Mouse (Mus musculus): ENCODE measurements around the gene Fam131a. TPM values are rescaled to one million over a fixed set of nuclear protein-coding genes. Genes with fewer than 3 reads are reported as not detected.
"Not testable (repeated sequence)": the region's sequence is repeated elsewhere in the genome, so short reads cannot be mapped to it uniquely, and the experiment has no call there.

The Fam131a gene
- 100 to 1,000 TPM; 319 to 375 TPM for total RNA-seq (2021)

DNA sequence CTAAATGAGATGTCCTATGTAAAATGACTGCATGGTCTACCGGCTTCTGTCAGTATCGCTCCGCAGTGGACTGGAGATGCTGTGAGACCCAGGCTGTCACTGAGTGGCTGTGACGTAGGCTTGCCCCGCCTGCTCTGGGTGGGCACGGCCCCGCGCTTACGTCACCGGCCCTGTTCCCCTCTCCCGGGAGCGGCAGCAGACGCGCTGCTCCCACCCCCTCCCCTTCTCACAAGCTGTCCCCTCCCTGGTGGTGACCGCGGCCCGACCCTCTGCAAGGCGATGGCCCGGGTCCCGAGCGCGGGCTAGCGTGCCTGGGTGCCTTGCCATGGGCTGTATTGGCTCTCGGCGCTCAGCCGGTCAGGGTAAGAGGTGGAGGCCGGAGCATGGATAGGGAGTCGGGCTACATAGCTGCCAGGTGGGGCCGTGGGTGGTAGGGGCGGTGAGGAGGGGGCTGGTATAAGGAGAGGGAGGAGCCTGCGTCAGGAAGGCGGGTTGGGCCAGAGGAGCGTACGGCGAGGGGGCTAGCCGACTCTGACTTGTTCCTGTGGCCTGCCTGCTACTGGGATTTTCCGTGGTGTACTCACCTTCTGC is at the start of gene Fam131a:
Fam131a (plus strand) TSS at position 131 of the 591 bp plus-strand sequence.
- intact Hi-C loops (cut with DNase I): loop anchor here (2.0 kb wide), 1 partner anchor 14 kb away; no protein-coding TSS in a partner anchor
- peak; percentile 95 to 98 for DNase-seq (ENCODE audit: low spot score in 2 of 2)

- intact Hi-C loops (cut with DNase I): loop anchor here (5.0 kb wide), 2 partner anchors 77 to 127 kb away; partner anchors contain the start of gene Dvl3
- no peak for DNase-seq (ENCODE audit: low spot score in 2 of 2)
Measured at GRCm38 (mm10) chr16:20643911-20644310, 49.1 kb upstream of the Fam131a start.

DNA sequence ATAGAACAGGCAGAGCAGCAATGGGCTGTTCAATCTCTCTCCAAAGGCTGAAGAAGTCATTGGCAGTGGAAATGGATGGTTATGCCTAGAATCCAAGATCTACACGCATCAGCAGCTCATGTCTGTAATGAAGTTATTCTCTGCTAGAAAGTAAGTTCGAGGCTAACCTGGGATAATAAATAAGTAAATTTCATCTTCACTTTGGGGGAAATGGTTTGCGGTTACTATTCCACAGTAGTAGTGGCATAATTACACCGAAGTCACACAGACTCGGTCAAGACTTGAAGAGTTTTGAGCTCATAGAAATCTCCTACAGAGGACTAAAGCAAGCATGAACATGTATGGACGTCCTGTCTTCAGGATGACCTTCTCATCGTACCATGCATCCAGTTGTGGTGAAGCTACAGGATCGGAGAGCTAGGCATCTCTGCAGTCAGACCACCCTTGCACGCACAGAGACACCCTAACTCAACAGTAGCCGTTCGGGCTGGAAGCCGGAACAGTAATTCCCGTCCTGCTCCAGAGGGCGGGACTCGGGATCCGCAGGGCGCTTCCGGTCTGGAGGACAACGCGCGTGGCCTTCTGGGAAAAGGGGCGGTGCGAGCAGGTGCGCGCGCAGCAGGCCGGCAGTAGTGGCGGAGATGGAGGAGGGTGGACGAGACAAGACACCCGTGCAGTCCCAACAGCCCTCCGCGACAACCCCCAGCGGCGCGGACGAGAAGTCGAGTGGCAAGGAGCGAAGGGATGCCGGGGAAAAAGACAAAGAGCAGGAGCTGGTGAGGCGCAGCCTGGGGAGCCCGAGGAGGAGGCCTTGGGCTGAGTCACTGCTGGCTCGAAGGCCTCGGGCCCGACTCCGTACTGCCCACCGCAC is 41.7 kb upstream of the Fam131a start, which contains the start of gene Psmd2:
Psmd2 (plus strand) TSS at position 577 of the 871 bp plus-strand sequence.
- peak; percentile 96 to 97 for DNase-seq (ENCODE audit: low spot score in 2 of 2)
- intact Hi-C loops (cut with DNase I): loop anchor here (1.0 to 5.0 kb wide), 3 partner anchors 41 to 153 kb away; partner anchors contain the start of genes Alg3, Ap2m1, Eef1akmt4 and Eif2b5

DNA sequence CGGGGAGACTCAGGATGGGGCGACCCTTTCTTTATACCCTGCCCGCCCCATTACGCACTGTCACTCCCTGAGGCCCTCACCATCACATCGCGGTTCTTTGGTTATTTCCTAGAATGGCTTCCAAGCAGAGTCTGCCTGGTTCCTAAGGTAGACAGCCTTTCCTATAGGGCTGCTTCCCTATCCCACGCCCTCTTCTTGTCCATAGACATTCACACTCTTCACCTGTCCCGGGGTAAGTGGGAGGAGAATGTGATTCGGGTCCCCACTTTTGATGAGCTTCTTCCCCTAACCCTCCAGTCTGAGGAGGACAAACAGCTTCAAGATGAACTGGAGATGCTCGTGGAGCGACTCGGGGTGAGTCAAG is 41.1 kb upstream of the Fam131a start:
- no peak for DNase-seq (ENCODE audit: low spot score in 2 of 2)
- intact Hi-C loops (cut with DNase I): loop anchor here (1.0 to 5.0 kb wide), 3 partner anchors 41 to 154 kb away; partner anchors contain the start of genes Alg3, Ap2m1, Eef1akmt4 and Eif2b5

DNA sequence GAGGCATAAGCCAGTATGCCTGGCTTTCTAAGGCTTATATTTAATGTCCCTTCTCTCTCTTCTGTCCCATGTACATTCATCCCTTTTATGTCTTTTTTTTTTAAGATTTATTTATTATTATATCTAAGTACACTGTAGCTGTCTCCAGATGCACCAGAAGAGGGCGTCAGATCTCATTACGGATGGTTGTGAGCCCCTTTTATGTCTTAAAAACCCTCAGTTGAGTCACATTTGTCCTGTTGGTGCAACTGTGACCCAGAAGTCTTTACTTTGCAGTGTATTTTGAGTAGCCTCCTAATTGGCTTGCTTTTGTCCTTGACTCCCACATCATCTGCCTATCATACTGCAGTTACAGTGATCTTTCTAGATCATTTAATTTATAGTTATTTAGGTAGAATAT is 39.7 kb upstream of the Fam131a start:
- intact Hi-C loops (cut with DNase I): loop anchor here (5.0 kb wide), 1 partner anchor 116 kb away; the partner anchor contains the start of gene Ap2m1
- no peak for DNase-seq (ENCODE audit: low spot score in 2 of 2)

- intact Hi-C loops (cut with DNase I): no loop called here
- DNase-seq (ENCODE audit: low spot score in 2 of 2): no peak
Measured at GRCm38 (mm10) chr16:20657661-20658060, 35.4 kb upstream of the Fam131a start.

- DNase-seq (ENCODE audit: low spot score in 2 of 2); intact Hi-C loops (cut with DNase I): not testable (repeated sequence)
Measured at GRCm38 (mm10) chr16:20668013-20668412, 25.0 kb upstream of the Fam131a start, which contains the start of gene Eif4g1. Gene Eif4g1 (plus strand): TSS chr16:20668313.

- intact Hi-C loops (cut with DNase I): no loop called here
Measured at GRCm38 (mm10) chr16:20670291-20670690, 22.8 kb upstream of the Fam131a start.

GRCm38 (mm10) chr16:20671886-20672285 is 21.2 kb upstream of the Fam131a start:
- no peak for DNase-seq (ENCODE audit: low spot score in 2 of 2)
- intact Hi-C loops (cut with DNase I): loop anchor here (2.0 kb wide), 1 partner anchor 23 kb away; no protein-coding TSS in a partner anchor

More at GRCm38 (mm10) chr16:20670291-20670690, 22.8 kb upstream of the Fam131a start:
- DNase-seq (ENCODE audit: low spot score in 2 of 2): no peak

DNA sequence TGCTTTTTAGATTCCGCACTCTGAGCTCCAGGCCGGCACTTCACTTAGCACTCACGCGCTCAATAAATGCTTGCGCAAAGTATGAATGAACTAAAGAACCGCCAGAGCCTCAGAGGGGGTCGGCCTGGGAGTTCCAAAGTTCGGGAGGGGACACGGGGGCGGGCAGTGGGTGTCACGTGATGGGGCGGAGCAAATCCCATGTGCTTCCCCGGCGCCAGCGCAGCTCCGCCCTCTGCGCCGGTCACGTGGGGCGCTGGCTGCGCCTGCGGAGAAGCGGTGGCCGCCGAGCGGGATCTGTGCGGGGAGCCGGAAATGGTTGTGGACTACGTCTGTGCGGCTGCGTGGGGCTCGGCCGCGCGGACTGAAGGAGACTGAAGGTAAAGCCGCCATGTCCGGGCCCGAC is 20.5 kb upstream of the Fam131a start:
- peak; percentile 96 to 98 for DNase-seq (ENCODE audit: low spot score in 2 of 2)
- intact Hi-C loops (cut with DNase I): loop anchor here (2.0 kb wide), 1 partner anchor 22 kb away; no protein-coding TSS in a partner anchor

GRCm38 (mm10) chr16:20672965-20673705 is 19.9 kb upstream of the Fam131a start:
- intact Hi-C loops (cut with DNase I): loop anchor here (2.0 kb wide), 1 partner anchor 22 kb away; no protein-coding TSS in a partner anchor
- peak in 1 of 2 experiments; percentile 25 for DNase-seq (ENCODE audit: low spot score in 2 of 2)

GRCm38 (mm10) chr16:20673706-20674303 is 19.2 kb upstream of the Fam131a start:
- intact Hi-C loops (cut with DNase I): loop anchor here (2.0 kb wide), 1 partner anchor 21 kb away; no protein-coding TSS in a partner anchor

GRCm38 (mm10) chr16:20675213-20675612 is 17.8 kb upstream of the Fam131a start:
- DNase-seq (ENCODE audit: low spot score in 2 of 2): no peak
- intact Hi-C loops (cut with DNase I): no loop called here

More at GRCm38 (mm10) chr16:20673706-20674303, 19.2 kb upstream of the Fam131a start:
- no peak for DNase-seq (ENCODE audit: low spot score in 2 of 2)

DNA sequence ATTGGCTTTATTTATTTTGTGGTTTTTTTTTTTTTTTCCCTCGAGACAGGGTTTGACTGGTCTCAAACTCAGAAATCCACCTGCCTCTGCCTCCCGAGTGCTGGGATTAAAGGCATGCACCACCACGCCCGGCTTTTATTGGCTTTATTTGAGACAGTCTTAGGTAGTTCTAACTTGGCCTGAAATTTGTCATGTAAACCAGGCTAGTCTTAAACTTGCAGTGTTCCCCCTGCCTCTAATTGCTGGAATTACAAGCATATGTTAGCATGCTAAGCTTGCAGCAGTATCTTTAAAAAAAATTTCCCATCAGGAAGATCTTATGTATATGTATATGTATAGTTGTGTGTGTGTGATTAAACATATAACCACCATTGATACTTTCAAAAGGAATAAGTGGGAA is 16.3 kb upstream of the Fam131a start:
- DNase-seq (ENCODE audit: low spot score in 2 of 2): no peak
- intact Hi-C loops (cut with DNase I): no loop called here

DNA sequence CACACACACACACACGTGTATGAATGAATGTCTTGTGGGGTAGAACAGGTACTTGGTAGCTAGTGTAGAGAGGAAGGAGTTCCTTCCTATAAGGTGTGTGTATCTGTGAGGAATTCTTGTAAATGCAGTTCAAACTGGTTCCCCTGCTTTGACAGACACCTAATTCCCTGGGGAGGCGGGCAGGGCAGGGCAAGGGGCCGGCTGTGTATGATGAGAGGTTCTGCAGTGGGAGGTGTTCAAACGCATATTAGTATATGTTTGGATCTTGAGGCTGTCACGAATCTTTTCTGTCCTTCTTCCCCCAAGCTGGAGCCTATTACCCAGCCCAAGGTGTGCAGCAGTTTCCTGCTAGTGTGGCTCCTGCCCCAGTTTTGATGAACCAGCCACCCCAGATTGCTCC is 15.7 kb upstream of the Fam131a start:
- no peak for DNase-seq (ENCODE audit: low spot score in 2 of 2)
- intact Hi-C loops (cut with DNase I): no loop called here

GRCm38 (mm10) chr16:20677974-20678675 is 14.9 kb upstream of the Fam131a start:
- intact Hi-C loops (cut with DNase I): loop anchor here (2.0 kb wide), 1 partner anchor 15 kb away; the partner anchor contains the start of gene Fam131a
- DNase-seq (ENCODE audit: low spot score in 2 of 2): peak; percentile 64 to 84

DNA sequence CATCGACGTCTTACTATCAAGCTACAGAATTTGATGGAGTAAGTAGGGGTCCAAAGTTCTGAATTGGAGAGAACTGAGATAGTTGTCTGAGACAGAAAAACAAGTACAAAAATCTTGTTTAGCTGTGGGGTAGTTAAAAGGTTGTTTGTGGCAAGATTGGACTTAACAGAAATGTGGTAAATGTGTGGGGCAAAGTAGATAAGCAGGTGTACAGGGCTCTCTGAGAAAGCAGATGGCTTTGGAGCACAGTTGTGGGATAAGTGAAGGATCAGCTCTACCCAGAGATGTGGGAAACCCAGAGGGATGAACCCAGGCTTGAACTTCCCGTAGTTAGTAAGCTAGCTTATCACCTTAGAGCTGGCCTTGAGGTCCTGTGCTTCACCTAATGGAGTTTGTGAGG is 2.3 kb upstream of the Fam131a start:
- no peak for DNase-seq (ENCODE audit: low spot score in 2 of 2)
- intact Hi-C loops (cut with DNase I): no loop called here

GRCm38 (mm10) chr16:20691617-20692016 is 1.4 kb upstream of the Fam131a start:
- intact Hi-C loops (cut with DNase I): loop anchor here (2.0 kb wide), 1 partner anchor 13 kb away; no protein-coding TSS in a partner anchor
- no peak for DNase-seq (ENCODE audit: low spot score in 2 of 2)
